Mouse (Mus musculus): ENCODE measurements at regions not wholly inside any gene's neighbourhood (a gene's known extent, or its start where the extent isn't known, plus 50 kb on each side); places are given as distances from the start of the nearest gene placed in this dataset.

DNA sequence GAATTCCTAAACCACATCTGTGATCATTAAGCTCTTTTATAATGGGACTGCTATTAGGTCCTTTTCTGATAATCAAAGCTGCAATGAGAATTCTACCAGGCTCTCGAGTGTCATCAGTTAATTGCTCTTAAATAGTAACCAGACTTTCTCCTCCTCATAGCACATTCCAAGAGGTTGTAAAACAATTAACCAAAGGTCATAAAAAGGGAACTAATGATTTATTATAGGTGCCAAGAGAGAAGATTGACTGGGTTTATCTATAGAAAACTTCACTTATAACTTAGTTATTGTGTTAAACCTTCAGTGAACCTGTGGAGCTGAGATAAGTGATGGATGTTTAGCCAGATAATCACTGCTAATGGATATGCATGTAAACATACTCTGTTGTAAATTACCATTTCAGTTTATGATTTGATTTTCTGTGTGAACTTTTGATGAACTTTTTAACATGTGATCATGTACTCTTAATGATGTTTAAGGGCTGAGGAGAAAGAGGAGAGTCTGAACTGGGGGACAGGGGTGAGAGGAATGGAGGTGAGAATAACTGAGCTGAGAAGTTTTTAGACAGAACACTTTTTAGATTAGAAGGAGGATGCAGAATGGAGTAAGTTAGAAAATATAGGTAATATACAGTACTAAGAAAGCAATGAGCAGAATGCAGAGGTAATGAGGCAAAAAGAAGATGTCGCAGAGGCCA is 228.4 kb upstream of the Cox7c start:
- DNase-seq (ENCODE audit: low spot score) (no peak), ATAC-seq (replicated peaks; ENCODE audit: low FRiP score, low read depth) (no peak)
- Histone ChIP-seq H3K27me3 (ENCODE audit: insufficient read depth, low read length) (no peaks in the 10 kb centered on the region), H3K27ac (no peak overlapping the region), H3K4me2 (ENCODE audit: low read length) (no peak overlapping the region), H3K9ac (ENCODE audit: low read depth, low read length) (no peak overlapping the region), H3K4me3 (replicated peaks; ENCODE audit: low read depth, low read length) (no peak overlapping the region), H3K36me3 (ENCODE audit: insufficient read depth, low read length) (no peaks in the 10 kb centered on the region), H3K4me1 (replicated peaks; ENCODE audit: insufficient read depth, low read length) (no peaks in the 10 kb centered on the region), H3K9me3 (replicated peaks; ENCODE audit: low read length) (no peaks in the 10 kb centered on the region)
- TF ChIP-seq CTCF (IDR thresholded peaks at IDR 0.05; ENCODE audit: low read depth): no peak
- WGBS: 35% methylated on average over 2 of the region's 2 CpGs

- TF ChIP-seq CTCF (IDR thresholded peaks at IDR 0.05; ENCODE audit: low read depth): peak; percentile 58
- H3K4me1 ChIP-seq (replicated peaks; ENCODE audit: insufficient read depth, low read length): no peaks in the 10 kb centered on the region
- no peaks in the 10 kb centered on the region for H3K9me3 ChIP-seq (replicated peaks; ENCODE audit: low read length)
- DNase-seq (ENCODE audit: low spot score) (peak; percentile 21), ATAC-seq (replicated peaks; ENCODE audit: low FRiP score, low read depth) (no peak)
- no peaks in the 10 kb centered on the region for H3K36me3 ChIP-seq (ENCODE audit: insufficient read depth, low read length)
- H3K4me3 ChIP-seq (replicated peaks; ENCODE audit: low read depth, low read length): no peak overlapping the region
- H3K4me2 ChIP-seq (ENCODE audit: low read length): no peak overlapping the region
- 88% methylated on average over 1 of the region's 1 CpGs for WGBS
- no peak overlapping the region for H3K27ac ChIP-seq
- H3K9ac ChIP-seq (ENCODE audit: low read depth, low read length): no peak overlapping the region
- H3K27me3 ChIP-seq (ENCODE audit: insufficient read depth, low read length): no peaks in the 10 kb centered on the region
Observed at GRCm38 (mm10) chr13:86238054-86238453, 191.3 kb upstream of the Cox7c start.

- Histone ChIP-seq H3K4me2 (ENCODE audit: low read length) (no peak overlapping the region), H3K9ac (ENCODE audit: low read depth, low read length) (no peak overlapping the region), H3K36me3 (ENCODE audit: insufficient read depth, low read length) (no peaks in the 10 kb centered on the region), H3K27me3 (ENCODE audit: insufficient read depth, low read length) (no peaks in the 10 kb centered on the region), H3K27ac (no peak overlapping the region), H3K4me1 (replicated peaks; ENCODE audit: insufficient read depth, low read length) (no peaks in the 10 kb centered on the region), H3K4me3 (replicated peaks; ENCODE audit: low read depth, low read length) (no peak overlapping the region), H3K9me3 (replicated peaks; ENCODE audit: low read length) (no peaks in the 10 kb centered on the region)
- TF ChIP-seq CTCF (IDR thresholded peaks at IDR 0.05; ENCODE audit: low read depth): no peak
- no peak for DNase-seq (ENCODE audit: low spot score)
- WGBS: 67% methylated on average over 3 of the region's 3 CpGs
- ATAC-seq (replicated peaks; ENCODE audit: low FRiP score, low read depth): no peak
Observed at GRCm38 (mm10) chr13:86205641-86206040, 158.9 kb upstream of the Cox7c start.

DNA sequence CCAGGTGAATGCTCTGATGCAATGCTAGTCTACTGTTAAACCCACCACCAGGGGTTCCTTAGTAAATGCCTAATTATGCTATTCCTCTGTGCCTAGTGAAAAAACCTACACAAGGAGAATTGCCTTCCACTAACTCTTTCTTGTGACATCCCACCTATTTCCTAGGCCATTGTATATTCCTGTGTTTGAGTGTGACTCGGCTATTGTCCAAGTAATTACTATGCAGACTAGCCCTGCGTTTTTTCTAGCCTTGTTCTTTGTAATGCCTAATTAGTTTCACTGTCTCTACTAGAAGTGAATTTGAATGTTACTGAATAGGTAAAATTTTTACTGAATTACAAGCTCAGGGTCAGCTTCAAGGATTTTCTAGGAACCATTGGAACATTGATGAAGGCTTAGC is 133.8 kb upstream of the Cox7c start:
- TF ChIP-seq CTCF (IDR thresholded peaks at IDR 0.05; ENCODE audit: low read depth): no peak
- Histone ChIP-seq H3K36me3 (ENCODE audit: insufficient read depth, low read length) (no peaks in the 10 kb centered on the region), H3K4me2 (ENCODE audit: low read length) (no peak overlapping the region), H3K9ac (ENCODE audit: low read depth, low read length) (no peak overlapping the region), H3K4me3 (replicated peaks; ENCODE audit: low read depth, low read length) (no peak overlapping the region), H3K27me3 (ENCODE audit: insufficient read depth, low read length) (no peaks in the 10 kb centered on the region), H3K4me1 (replicated peaks; ENCODE audit: insufficient read depth, low read length) (no peaks in the 10 kb centered on the region), H3K27ac (no peak overlapping the region), H3K9me3 (replicated peaks; ENCODE audit: low read length) (no peaks in the 10 kb centered on the region)
- DNase-seq (ENCODE audit: low spot score): no peak
- WGBS: 52% methylated on average over 2 of the region's 2 CpGs
- no peak for ATAC-seq (replicated peaks; ENCODE audit: low FRiP score, low read depth)

DNA sequence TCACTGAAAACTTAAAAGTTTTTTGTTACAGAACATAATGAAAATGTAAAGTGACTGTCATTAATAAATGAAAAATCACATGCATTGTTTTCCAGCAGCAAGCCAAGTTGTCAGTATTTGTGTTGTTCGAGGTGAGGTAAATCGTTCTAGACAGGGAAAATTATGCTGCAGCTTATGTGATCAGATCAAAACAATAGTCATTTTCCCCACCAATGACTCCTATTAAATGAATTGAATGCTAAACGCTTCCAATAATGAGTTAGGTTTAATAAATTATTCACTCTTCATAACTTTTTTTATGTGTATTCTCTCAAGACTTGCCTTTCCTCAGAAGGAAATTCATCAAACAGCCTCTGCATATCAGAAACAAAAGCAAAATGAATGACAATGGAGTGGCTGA is 100.6 kb upstream of the Cox7c start:
- H3K36me3 ChIP-seq (ENCODE audit: insufficient read depth, low read length): no peaks in the 10 kb centered on the region
- 79% methylated on average over 3 of the region's 3 CpGs for WGBS
- H3K9me3 ChIP-seq (replicated peaks; ENCODE audit: low read length): no peaks in the 10 kb centered on the region
- ATAC-seq (replicated peaks; ENCODE audit: low FRiP score, low read depth) (no peak), DNase-seq (ENCODE audit: low spot score) (no peak)
- H3K27me3 ChIP-seq (ENCODE audit: insufficient read depth, low read length): no peaks in the 10 kb centered on the region
- H3K4me3 ChIP-seq (replicated peaks; ENCODE audit: low read depth, low read length): no peak overlapping the region
- H3K9ac ChIP-seq (ENCODE audit: low read depth, low read length): no peak overlapping the region
- no peaks in the 10 kb centered on the region for H3K4me1 ChIP-seq (replicated peaks; ENCODE audit: insufficient read depth, low read length)
- no peak overlapping the region for H3K27ac ChIP-seq
- no peak overlapping the region for H3K4me2 ChIP-seq (ENCODE audit: low read length)
- no peak for TF ChIP-seq CTCF (IDR thresholded peaks at IDR 0.05; ENCODE audit: low read depth)

DNA sequence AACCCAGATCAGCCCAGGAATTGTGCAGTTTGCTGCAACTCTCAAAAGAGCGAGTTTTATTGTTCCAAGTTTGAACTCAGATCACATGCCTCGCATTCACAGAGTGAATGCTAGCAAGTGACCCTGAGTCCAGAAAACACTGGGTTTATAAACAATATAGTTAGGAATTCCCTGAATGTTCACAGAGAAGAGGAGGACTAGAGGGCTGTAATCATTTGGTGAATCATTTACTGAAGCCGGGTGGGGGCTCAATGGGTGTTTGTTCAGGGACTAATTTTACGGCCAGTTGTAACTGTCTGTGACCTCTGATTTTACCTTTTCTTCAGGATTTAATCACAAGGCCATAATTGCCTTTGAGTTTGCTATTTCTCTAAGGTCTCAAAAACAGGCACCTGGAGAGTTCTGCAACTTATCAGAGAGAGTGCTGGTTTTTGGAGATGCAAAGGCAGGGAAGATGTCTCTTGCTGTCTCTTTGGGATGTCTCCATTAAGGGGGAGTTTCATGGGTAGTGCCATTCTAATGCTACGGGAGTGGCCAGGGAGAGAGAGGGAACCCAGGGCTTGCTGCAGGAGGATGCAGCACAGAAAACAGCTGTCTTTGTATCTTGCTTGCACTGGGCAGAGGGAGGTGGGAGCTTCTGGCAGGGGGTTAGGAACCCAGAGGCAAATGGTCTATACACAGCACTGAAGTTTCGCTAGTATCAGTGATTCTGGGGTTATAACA is 64.8 kb upstream of the Cox7c start:
- no peak overlapping the region for H3K4me3 ChIP-seq (replicated peaks; ENCODE audit: low read depth, low read length)
- no peak overlapping the region for H3K9ac ChIP-seq (ENCODE audit: low read depth, low read length)
- no peak overlapping the region for H3K27ac ChIP-seq
- no peaks in the 10 kb centered on the region for H3K9me3 ChIP-seq (replicated peaks; ENCODE audit: low read length)
- no peaks in the 10 kb centered on the region for H3K27me3 ChIP-seq (ENCODE audit: insufficient read depth, low read length)
- WGBS: 34% methylated on average over 6 of the region's 6 CpGs
- no peaks in the 10 kb centered on the region for H3K4me1 ChIP-seq (replicated peaks; ENCODE audit: insufficient read depth, low read length)
- no peak overlapping the region for H3K4me2 ChIP-seq (ENCODE audit: low read length)
- no peak for TF ChIP-seq CTCF (IDR thresholded peaks at IDR 0.05; ENCODE audit: low read depth)
- peak; percentile 21 for DNase-seq (ENCODE audit: low spot score)
- peak; percentile 89 for ATAC-seq (replicated peaks; ENCODE audit: low FRiP score, low read depth)
- H3K36me3 ChIP-seq (ENCODE audit: insufficient read depth, low read length): no peaks in the 10 kb centered on the region

Data from kidney, postnatal 0 days (tissue).